Mouse (Mus musculus) megakaryocyte, embryonic 14.5 days (primary cell): Measurements from ENCODE around the gene Rpap3.

Experiments used
- FLI1 ChIP-seq: IDR thresholded peaks from 2 replicates; pipeline ENCODE4 v1.6.1; 2012; ENCODE audit warnings: low read length, inconsistent platforms, mixed read lengths
- GATA1 ChIP-seq: IDR thresholded peaks from 3 replicates; pipeline ENCODE4 v1.6.1; 2012; ENCODE audit warnings: mixed read lengths, low read length, inconsistent platforms, borderline replicate concordance

GRCm38 (mm10) chr15:97674423-97674822 lies 31.2 kb downstream of the Rpap3 start:
- TF ChIP-seq GATA1 (no peak), FLI1 (no peak)
